Mouse (Mus musculus) gastrocnemius, adult 8-10 months (tissue): Measurements from ENCODE around the gene 4930432M17Rik. TPM values are rescaled to one million over a fixed set of nuclear protein-coding genes. Genes with fewer than 3 reads are reported as not detected.
A peak's percentile ranks its signal among the peaks of the same experiment; 100 is the strongest.

Experiments used
- DNase-seq, 2 experiments: peaks; one replicate each; pipeline ENCODE4 v3.0.0; 2022; ENCODE audit warnings: low spot score in 2 of 2
- total RNA-seq, 4 experiments: library from RNA; stranded (reverse); gene quantifications; 2 replicates each; pipeline ENCODE4 v1.2.4; 2022

4930432M17Rik gene
- total RNA-seq, 4 experiments from 2014 or later, result not detected

GRCm38 (mm10) chr3:121707106-121707505 lies 36.5 kb downstream of the 4930432M17Rik start:
- no peak for DNase-seq

GRCm38 (mm10) chr3:121710894-121711531 lies 40.5 kb downstream of the 4930432M17Rik start:
- no peak for DNase-seq

GRCm38 (mm10) chr3:121712222-121712621 lies 41.7 kb downstream of the 4930432M17Rik start:
- DNase-seq, result no peak

GRCm38 (mm10) chr3:121713151-121713701 lies 42.7 kb downstream of the 4930432M17Rik start:
- DNase-seq, result no peak

- no peak for DNase-seq
Observed at GRCm38 (mm10) chr3:121713816-121714215, 43.3 kb downstream of the 4930432M17Rik start.

DNA sequence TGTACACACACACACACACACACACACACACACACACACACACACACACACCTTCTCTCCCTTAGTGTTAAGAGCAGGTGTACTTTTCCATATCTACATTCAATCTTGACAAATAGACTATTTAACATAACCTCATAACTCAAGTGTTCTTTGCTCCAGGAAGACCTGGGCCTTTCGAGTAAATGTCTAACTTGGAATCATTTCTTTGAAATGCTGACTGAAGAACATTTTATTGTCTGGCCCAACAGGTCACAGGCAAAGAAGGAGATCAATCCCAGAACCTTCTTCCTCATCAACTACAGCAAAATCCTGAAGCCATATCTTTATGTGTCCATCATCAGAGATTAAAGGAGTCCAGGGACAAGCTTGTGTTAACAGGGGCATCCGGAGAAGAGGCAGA lies 43.9 kb downstream of the 4930432M17Rik start:
- DNase-seq, result no peak

- no peak for DNase-seq
Observed at GRCm38 (mm10) chr3:121715336-121715735, 44.8 kb downstream of the 4930432M17Rik start.

- DNase-seq, result no peak
Observed at GRCm38 (mm10) chr3:121715741-121716459, 45.3 kb downstream of the 4930432M17Rik start.

- no peak for DNase-seq
Observed at GRCm38 (mm10) chr3:121716480-121716879, 45.9 kb downstream of the 4930432M17Rik start.

DNA sequence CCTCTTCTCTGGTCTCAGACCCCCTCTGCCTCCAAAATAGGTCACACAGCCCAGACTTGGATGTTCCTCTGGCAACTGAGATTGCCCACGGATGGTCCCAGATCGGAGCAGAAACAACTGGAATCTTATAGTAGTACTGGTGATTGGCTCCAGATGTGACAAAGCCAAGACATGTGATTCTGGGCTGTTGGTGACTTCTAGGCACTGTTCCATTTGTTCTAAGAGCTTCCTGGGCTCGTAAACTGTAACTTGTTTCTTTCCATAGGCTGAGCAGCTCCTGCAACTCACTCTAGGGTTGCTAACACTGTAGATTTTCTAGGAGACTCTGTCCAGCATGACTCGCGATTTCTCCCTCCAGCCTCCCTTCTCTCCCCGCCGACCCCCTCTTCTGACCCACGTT lies 48.1 kb downstream of the 4930432M17Rik start:
- DNase-seq, result no peak

DNA sequence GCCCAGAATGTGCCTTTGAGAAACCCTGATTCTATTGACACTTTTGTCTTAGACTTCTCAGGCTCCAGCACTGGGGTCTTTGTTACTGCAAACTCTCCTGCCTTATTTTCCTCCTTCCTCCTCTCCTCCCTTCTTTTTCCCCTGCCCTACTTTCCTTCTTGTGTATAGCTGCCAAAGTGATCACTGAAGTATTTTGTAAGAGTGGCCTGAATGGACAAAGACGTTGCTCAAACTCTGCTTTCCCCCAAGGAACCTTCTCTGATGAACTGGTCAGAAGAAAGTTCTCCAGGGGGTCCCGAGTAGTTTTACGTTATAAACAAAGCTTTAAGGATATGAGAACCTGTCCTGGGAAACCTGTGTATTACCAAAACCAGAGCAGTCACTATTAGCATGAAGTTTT lies 49.1 kb downstream of the 4930432M17Rik start:
- no peak for DNase-seq

DNA sequence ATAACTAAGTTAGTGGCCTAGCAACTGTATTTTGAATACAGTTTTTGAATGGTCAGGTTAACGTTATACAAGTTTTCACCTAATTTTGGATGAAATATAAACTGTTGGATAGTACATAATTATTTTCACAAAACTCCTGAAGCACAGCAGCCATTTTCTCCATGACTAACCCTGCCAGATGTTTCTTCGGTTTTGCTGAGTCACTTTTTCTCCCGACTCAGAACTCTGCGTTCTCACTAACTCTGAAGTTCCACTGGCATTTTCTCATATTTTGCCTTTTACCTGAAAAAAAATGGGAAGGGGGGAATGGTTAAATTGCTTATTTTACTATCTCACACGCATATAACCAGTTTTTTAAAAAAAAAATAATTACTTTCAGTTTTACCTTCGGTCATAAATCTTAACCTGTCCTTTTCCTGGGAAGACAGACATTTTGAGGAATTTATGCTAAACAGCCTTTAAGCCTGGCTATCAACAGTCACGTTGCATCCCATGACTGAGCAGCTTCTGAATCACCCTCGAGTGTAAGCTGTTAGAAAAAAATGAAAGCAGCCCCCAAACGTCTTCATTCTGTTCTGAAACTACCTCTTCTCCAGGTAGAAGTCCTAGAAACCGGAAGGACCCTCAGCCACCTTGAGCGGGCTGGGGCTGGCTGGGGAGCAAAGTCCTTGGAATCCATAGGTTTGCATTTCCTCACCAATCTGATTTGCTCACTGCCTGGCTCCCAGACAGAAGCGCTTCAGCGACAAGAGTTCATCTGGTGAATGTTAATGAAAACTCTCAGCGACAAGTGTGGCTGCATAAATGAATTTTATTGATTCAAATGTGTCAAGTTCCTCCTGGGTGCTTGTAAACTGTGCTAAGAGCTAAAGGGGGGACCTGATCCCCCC lies 50.5 kb downstream of the 4930432M17Rik start:
- no peak for DNase-seq

DNA sequence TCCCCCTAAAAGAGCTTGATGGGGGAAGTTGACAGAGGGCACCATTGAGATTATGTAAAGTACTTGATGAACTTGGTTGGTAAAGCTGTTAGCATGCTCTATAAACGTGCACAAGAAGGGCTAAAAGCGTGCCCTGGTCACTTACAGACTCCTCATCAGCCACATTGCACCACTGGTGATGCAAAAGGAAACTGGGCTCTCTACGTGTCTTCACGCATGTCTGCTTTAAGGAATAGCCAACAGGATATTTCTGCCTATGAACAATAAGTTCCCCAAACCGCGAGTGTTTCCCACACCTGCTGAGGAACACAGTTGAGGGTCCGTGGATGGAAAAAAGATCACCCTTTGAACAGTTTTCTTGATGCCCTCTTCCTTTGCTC lies 51.1 kb downstream of the 4930432M17Rik start:
- no peak for DNase-seq

- DNase-seq, result peak; percentile 58 to 70
Observed at GRCm38 (mm10) chr3:121722971-121723844, 52.6 kb downstream of the 4930432M17Rik start, which contains the start of gene F3. Gene F3, plus strand, starts transcription at chr3:121723537.

- no peak for DNase-seq
Observed at GRCm38 (mm10) chr3:121723968-121724524, 53.5 kb downstream of the 4930432M17Rik start.

DNA sequence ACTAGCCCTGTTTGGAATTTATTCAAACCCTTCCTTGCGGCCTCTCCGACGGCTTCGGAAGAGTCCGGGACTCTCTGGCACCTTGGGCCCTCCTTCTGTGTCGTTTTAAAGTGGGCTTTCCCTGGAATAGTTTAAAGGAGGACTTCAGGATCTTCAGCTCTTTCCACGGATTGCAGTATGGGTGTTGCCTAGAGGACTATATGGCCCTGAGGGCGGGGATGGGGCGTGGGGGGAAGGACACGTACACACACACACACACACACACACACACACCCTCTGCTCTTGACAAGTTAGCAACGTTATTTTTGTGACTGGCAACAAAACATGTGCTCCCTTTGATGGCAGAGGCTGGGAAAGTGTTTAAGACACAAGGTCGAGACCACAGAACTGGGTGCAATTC lies 54.0 kb downstream of the 4930432M17Rik start:
- DNase-seq, result no peak

GRCm38 (mm10) chr3:121725651-121726050 lies 55.1 kb downstream of the 4930432M17Rik start:
- no peak for DNase-seq

DNA sequence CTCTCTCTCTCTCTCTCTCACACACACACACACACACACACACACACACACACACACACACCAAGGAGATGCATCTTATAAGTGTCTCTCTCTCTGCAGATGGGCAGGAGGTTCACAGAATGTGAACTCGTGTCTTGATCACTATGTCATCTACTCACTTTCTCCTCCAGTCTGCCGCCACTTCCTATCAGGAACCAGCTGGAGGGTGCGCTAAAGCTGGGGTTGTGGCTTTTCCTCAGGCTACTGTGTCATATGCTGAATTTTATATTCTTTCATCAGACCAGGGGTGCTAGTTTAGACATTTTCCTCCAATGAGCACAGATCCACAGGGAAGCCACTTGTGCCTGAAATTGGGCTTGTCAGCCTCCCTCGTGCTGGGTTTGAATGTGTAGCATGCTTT lies 59.1 kb downstream of the 4930432M17Rik start:
- DNase-seq, result no peak
